Mouse (Mus musculus) left cerebral cortex, postnatal 25 days (tissue): Measurements from ENCODE around the gene Naa25. TPM values are rescaled to one million over a fixed set of nuclear protein-coding genes. Genes with fewer than 3 reads are reported as not detected.
A peak's percentile ranks its signal among the peaks of the same experiment; 100 is the strongest.
"Not testable (repeated sequence)": the region's sequence is repeated elsewhere in the genome, so short reads cannot be mapped to it uniquely, and the experiment has no call there.

Source experiments
- DNase-seq, 2 experiments: peaks; one replicate each; pipeline ENCODE4 v3.0.0; 2022; ENCODE audit warnings: low spot score in 2 of 2, mixed read lengths in 1 of 2
- intact Hi-C: fragments of 180-260 bp; cut with DNase I; formaldehyde crosslinking; loops from one replicate; pipeline ENCODE4 v1.15.1; 2025
- total RNA-seq, 2 experiments: library from RNA; stranded (reverse); gene quantifications; 2 replicates each; pipeline ENCODE4 v1.2.3; 2021

Naa25 gene
- total RNA-seq = 10 to 100 TPM; 40.7 to 45.8 TPM

- intact Hi-C loops = no loop called here
- DNase-seq = peak; percentile 92 to 95
Measured at GRCm38 (mm10) chr5:121397187-121398145, at the start of gene Naa25. TSS of gene Naa25 (plus strand) at chr5:121397936.

- intact Hi-C loops = no loop called here
Measured at GRCm38 (mm10) chr5:121359229-121359628, 38.5 kb upstream of the Naa25 start.

GRCm38 (mm10) chr5:121361696-121362095 lies 36.0 kb upstream of the Naa25 start:
- peak in 1 of 2 experiments; percentile 24 for DNase-seq
- intact Hi-C loops = no loop called here

More at GRCm38 (mm10) chr5:121359229-121359628, 38.5 kb upstream of the Naa25 start:
- no peak for DNase-seq

- intact Hi-C loops = no loop called here
- no peak for DNase-seq
Measured at GRCm38 (mm10) chr5:121363441-121363840, 34.3 kb upstream of the Naa25 start.

- intact Hi-C loops = no loop called here
Measured at GRCm38 (mm10) chr5:121366449-121367225, 31.1 kb upstream of the Naa25 start.

GRCm38 (mm10) chr5:121367255-121367654 lies 30.5 kb upstream of the Naa25 start:
- intact Hi-C loops = no loop called here
- DNase-seq = no peak

More at GRCm38 (mm10) chr5:121366449-121367225, 31.1 kb upstream of the Naa25 start:
- DNase-seq = no peak

GRCm38 (mm10) chr5:121371712-121372111 lies 26.0 kb upstream of the Naa25 start:
- no peak for DNase-seq
- intact Hi-C loops = loop anchor here (5.0 kb wide), 1 partner anchor 154 kb away; no protein-coding TSS in a partner anchor

GRCm38 (mm10) chr5:121374790-121375189 lies 22.9 kb upstream of the Naa25 start:
- DNase-seq = no peak
- intact Hi-C loops = loop anchor here (5.0 kb wide), 1 partner anchor 157 kb away; no protein-coding TSS in a partner anchor

- DNase-seq, intact Hi-C loops: not testable (repeated sequence)
Measured at GRCm38 (mm10) chr5:121376972-121377371, 20.8 kb upstream of the Naa25 start.

GRCm38 (mm10) chr5:121378678-121379256 lies 19.0 kb upstream of the Naa25 start:
- intact Hi-C loops = no loop called here
- DNase-seq = peak in 1 of 2 experiments; percentile 37

- intact Hi-C loops = no loop called here
Measured at GRCm38 (mm10) chr5:121380692-121381091, 17.0 kb upstream of the Naa25 start.

GRCm38 (mm10) chr5:121383857-121384756 lies 13.6 kb upstream of the Naa25 start:
- intact Hi-C loops = no loop called here

More at GRCm38 (mm10) chr5:121380692-121381091, 17.0 kb upstream of the Naa25 start:
- DNase-seq = no peak

GRCm38 (mm10) chr5:121384757-121385460 lies 12.8 kb upstream of the Naa25 start:
- intact Hi-C loops = no loop called here
- peak in 1 of 2 experiments; percentile 67 for DNase-seq

More at GRCm38 (mm10) chr5:121383857-121384756, 13.6 kb upstream of the Naa25 start:
- no peak for DNase-seq

- peak; percentile 92 to 96 for DNase-seq
- intact Hi-C loops = no loop called here
Measured at GRCm38 (mm10) chr5:121385461-121386119, 12.1 kb upstream of the Naa25 start, which contains the start of gene Trafd1. TSS of gene Trafd1 (minus strand) at chr5:121385632.

GRCm38 (mm10) chr5:121386120-121386909 lies 11.4 kb upstream of the Naa25 start:
- DNase-seq = peak in 1 of 2 experiments; percentile 77

GRCm38 (mm10) chr5:121387126-121387525 lies 10.6 kb upstream of the Naa25 start:
- intact Hi-C loops = no loop called here
- no peak for DNase-seq

More at GRCm38 (mm10) chr5:121386120-121386909, 11.4 kb upstream of the Naa25 start:
- intact Hi-C loops = no loop called here

- no peak for DNase-seq
- intact Hi-C loops = no loop called here
Measured at GRCm38 (mm10) chr5:121389106-121389505, 8.6 kb upstream of the Naa25 start.
